Mouse (Mus musculus) megakaryocyte, embryonic 14.5 days (primary cell): Measurements from ENCODE around the gene Coq3.

Experiments
- FLI1 ChIP-seq: IDR thresholded peaks from 2 replicates; pipeline ENCODE4 v1.6.1; 2012; ENCODE audit warnings: low read length, inconsistent platforms, mixed read lengths
- GATA1 ChIP-seq: IDR thresholded peaks from 3 replicates; pipeline ENCODE4 v1.6.1; 2012; ENCODE audit warnings: mixed read lengths, low read length, inconsistent platforms, borderline replicate concordance

- no peak for TF ChIP-seq GATA1
- no peak for TF ChIP-seq FLI1
Observed at GRCm38 (mm10) chr4:21885831-21886230, 6.4 kb downstream of the Coq3 start.
